Mouse (Mus musculus): ENCODE data around the gene Abcf1.
"Not testable (repeated sequence)": the region's sequence is repeated elsewhere in the genome, so short reads cannot be mapped to it uniquely, and the experiment has no call there.

Abcf1 gene

DNA sequence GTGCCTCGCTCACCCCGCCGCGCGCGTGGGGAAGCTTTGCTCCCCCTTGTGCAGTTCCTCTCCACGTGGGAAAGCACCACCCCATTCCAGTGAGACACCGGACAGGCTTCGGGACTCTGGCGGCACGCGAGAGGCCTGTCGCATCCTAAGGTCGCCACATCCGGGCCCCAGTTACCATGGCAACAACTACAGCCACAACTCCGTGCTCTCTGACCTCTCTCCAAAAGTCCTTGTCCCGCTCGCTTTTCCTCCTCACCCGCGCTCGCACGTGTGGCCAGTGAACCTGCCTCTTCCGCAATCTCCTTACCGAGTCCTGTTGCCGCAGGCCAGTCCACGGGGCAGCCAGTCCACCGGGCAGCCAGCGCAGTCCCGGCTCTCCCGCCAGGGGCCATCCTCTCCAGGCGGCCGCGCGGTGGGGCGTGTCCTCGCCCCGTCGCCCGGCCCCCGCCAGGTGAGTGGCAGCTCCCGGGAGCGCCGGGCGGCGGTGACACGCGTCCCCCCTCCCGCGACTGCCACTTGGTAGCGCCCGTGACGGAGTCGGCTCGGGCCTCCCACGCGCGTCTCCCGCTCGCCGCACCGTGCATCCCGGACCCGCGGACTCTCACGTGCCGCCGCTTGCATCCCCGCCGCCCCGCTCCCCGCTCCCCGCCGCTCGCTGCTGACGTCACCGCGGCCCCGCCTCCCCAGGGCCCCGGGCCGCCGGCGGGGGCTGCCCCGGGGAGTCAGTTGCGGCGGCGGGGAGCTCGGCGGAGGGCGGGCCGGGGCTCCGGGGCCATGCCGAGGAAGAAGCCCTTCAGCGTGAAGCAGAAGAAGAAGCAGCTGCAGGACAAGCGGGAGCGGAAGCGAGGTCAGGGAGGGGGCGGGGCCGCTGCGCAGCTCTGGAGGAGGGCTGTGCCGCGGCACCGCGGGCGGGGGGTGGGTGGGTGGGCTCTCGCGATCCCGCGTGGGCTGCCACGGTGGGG lies 10.1 kb upstream of the Abcf1 start, which contains the start of the genes Gnl1 and Prr3:
Gene Gnl1 (plus strand): TSS at position 451 of the 962 bp plus-strand sequence.
Gene Prr3 (minus strand): TSS at position 836 of the 962 bp plus-strand sequence.
- DNase-seq (ENCODE audit: low spot score in 2 of 2) = peak; percentile 86 to 92

DNA sequence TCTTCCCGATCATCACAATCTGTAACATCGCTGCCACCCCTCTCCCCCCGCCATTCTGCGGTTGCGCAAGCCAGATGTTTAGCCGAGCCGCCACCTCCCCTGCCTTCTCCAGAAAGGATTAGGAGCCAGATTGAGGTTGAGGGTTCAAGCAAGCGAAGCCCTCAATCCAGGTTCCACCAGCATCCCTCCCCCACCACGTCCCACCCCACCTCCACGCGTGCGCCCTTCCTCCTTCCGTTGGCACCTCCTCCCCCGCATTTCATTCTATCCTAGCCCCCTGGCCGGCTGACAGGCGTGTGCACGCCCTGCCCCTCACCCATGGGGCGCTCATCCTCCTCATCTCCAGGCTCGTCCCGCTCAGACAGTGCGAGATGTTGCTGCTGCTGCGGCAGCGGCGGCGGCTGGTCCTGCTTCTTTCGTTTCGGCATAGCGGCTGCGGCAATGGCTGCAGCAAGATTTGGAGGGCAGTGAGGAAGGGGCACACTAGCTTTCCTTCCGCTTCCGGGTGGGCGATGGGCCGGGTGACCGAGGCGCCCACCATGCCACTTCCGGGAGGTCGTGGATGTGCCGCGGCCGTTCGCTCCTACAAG lies 9.3 kb upstream of the Abcf1 start:
- no peak for DNase-seq (ENCODE audit: low spot score in 2 of 2)

DNA sequence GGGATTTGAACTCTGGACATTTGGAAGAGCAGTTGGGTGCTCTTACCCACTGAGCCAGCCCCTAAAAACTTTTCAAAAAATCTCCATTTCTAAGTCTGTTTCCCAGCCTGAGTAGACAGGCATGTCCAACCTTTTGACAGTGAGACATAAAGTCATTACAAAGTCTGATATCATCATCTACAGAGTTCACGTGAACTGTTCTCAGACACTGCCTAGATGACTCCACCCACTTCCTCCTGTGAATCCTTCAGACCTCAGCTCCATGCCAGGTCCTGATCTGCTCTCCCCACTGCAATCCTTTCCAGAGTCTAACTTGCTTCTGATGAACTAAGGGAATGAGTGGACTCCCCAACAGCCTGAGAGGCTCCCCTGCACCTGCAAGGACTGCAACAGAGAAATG lies 2.6 kb upstream of the Abcf1 start:
- no peak for DNase-seq (ENCODE audit: low spot score in 2 of 2)

DNA sequence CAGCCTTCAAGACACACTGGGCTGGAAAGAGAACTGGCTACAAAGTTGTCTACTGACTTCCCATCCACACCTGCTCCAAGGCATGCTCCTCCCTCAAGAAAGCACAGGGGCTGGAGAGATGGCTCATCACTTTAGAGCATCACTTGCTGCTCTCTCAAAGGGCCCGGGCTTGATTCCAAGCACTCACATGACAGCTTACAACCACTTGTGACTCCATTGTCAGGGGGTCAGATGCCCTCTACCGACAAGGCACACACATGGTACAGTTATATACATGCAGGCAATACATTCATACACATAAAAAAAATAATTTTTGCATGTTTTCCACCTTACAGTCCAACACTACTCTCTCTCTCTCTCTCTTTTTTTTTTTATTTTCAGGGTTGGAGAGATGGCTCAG lies 1.9 kb downstream of the Abcf1 start:
- no peak for DNase-seq (ENCODE audit: low spot score in 2 of 2)

DNA sequence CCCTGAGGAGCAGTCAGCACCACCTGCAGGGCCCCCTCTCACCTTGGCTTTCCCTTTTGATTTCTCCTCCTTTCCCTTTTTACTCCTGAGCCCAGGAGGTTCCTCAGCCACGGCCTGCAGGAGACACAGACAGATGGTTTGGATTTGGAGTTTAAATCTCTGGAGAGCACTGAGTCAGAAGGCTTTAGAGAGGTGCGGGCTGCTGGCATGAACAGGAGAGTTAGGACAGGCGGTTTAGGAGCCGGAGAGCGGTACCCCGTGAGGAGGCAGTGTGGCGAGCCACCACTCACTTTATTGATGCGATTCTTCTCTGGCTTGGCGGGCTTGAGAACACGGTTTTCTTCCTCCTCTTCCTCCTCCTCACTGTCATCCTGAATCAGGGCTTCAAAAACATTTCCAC lies 6.3 kb downstream of the Abcf1 start:
- no peak for DNase-seq (ENCODE audit: low spot score in 2 of 2)

DNA sequence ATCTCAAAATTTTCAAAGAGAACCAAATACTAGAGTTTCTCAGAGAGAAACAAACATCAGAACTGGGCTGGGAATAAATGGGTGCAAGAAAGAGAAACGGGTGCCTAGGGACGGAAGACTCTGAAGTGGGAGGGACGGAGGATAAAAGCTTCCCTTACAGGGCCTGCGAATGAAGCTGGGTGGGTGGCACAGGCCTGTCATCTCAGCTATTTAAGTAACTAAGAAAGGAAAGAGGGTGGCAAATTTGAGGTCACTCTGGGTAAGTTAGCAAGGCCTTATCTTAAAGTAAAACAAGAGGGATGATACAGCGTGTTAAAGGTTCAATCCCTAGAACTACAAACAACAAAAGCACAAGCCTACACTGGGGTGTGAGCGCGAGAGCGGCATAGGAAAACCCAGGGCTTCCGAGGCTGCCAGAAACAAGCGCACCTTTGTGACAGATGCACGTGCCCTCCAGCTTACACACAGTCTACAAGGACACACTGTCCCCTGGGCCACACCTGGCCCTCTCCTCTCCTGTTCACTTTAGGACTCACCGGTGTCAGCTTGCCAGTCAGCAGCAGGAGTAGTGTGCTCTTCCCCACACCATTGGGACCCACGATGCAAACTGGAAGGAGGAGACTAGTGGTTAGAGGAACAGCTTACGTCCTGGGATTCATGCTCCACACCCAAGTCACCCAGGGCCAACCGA lies 10.9 kb downstream of the Abcf1 start:
- DNase-seq (ENCODE audit: low spot score in 2 of 2) = no peak

DNA sequence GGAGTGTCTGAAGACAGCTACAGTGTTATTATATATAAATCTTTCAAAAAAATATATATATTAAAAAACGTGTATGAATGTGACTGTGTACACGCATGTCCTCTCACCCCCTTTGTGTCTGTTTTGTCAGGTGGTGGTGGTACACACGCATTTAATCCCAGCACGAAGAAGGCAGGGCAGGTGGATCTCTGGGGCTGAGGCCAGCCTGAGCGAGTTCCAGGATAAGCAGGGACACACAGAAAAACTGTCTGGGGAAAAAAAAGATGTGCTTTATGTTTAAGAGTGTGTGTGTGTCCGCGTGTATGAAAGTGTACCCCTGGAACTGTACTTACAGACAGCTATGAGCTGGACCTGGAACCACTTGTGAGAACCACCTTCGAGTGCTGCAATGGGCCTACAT lies 14.9 kb downstream of the Abcf1 start:
- no peak for DNase-seq (ENCODE audit: low spot score in 2 of 2)

DNA sequence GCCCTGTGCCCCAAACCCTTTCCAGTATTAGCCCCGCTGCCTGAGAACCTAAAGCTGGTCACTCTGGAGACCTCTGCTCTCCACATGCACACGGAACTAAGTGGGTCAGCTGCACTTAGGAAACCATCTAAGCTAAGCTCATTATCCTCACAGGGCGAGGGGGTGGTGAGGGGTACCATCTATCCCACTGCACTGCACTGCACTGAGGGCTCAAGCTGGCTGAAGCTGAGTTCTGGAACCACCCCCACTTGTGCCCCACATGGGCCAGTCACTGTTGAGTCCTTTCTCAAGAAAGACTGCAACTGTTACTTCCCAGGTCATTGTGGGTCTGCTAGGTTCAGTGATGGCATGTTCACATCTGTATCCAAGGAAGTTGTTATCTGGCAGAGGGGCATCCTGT lies 17.0 kb downstream of the Abcf1 start:
- DNase-seq (ENCODE audit: low spot score in 2 of 2) = not testable (repeated sequence)

DNA sequence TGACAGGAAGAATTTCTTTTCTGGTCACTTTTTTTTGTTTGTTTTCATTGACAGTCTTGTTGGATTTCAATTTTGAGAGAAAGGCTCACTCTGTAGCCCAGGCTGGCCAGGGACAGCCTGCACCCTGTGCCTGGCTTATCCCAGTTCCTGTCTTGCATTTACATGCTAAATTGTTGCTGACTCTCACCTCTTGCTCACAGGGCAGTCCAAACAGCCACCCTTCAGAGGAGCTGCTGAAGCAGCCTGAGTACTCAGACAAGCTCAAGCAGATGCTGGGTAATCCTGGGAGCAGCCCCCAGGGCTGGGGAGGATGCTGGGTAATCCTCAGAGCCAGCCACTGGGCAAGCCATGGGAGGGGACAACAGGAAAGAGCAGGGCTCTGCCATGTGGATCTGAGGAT lies 18.6 kb downstream of the Abcf1 start:
- DNase-seq (ENCODE audit: low spot score in 2 of 2) = not testable (repeated sequence)

DNA sequence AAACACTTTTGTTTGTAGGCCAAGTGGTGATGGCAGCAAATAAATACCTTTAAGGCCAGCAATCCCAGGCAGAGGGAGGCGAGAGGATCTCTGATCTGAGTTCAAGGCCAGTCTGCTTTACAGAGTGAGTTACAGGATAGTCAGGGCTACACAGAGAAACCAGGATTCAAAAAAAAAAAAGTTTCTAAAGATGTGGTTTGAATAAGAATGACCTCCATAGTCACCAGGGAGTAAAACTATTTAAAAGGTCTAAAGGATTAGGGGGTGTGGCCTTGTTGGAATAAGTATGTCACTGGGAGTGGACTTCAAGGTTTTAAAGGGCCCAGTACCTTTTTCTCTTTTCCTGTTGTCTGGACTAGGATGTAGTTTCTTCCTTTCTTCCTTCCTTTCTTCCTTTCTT lies 29.6 kb downstream of the Abcf1 start:
- no peak for DNase-seq (ENCODE audit: low spot score in 2 of 2)

DNA sequence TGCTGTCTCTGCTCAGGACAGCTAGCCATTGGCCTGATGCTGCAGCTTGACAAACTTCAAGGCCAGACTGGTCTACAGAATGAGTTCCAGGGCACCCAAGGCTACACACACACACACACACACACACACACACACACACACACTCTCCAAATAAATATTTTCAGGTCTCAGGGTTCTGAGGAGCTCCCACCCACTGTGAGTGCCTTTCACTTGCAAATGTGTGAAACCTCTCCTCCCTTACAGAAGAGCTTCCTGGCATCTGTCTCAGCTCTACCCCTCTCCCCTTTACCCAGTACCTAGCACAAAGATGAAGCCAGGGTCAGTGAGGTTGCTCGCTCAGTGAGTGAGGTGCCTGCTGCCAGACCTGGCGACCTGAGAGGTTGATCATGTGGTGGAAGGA lies 30.5 kb downstream of the Abcf1 start:
- no peak for DNase-seq (ENCODE audit: low spot score in 2 of 2)

DNA sequence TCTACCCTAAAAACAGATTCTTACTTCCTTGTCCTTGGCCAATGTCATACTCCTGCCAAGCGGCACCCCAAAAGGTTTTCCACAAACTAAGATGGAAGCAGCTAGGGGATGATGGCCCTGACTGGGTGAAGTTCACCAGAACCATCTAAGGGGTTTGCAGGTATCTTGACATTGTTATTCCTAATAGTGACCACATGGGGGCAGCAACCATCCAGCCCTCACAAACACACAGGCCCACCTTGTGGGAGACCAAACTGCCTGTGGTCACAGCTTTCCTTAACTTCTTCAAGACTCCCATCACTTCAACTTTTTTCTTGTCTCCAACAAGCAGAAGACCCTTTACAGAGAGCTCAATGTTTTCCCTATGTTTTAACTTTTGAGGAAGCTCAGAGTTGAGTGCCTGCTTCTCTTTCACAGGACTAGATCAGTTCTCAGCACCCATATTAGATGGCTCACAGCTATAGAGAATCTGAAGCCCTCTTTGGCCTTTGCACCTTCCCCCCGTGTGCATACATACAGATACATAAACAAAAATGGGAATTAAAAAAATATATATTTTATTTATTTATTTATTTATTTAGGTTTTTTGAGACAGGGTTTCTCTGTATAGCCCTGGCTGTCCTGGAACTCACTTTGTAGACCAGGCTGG lies 31.7 kb downstream of the Abcf1 start:
- DNase-seq (ENCODE audit: low spot score in 2 of 2) = no peak

DNA sequence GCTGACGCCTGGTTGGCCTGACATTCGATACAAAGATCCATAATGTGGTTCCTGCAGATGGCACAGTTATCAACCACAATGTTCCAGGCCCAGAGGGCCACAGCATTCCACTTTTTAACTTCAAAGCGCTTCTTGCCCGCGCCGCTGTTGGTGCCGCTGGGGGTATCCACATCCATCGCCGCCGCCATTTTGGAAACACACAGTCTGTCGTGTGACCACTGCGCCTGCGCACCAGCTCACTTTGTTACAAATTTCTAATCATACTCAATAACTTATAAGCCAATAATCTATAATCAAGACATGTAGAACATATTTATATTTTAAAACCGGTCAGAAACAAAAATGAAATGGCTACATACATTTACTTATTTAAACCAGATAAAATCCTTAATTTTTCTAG lies 33.8 kb downstream of the Abcf1 start:
- DNase-seq (ENCODE audit: low spot score in 2 of 2) = not testable (repeated sequence)

DNA sequence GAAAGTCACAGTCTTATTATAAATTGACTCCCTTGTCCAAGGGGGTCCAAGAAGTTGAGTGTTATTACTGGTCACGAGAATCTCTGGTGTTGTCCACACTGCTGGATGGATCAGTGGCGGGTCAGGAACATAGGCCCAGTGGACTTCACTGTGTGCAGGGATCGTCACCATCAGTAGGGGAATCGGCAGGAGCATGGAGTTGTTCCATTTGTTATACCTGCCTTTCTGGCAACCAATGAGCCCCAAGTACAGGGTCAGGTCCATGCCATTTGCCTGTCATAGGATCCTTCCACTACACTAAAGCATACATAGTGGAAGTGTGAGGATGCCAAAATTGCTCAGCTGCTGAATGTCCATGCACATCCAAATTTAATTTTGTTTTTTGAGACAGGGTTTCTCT lies 37.0 kb downstream of the Abcf1 start:
- DNase-seq (ENCODE audit: low spot score in 2 of 2) = no peak

DNA sequence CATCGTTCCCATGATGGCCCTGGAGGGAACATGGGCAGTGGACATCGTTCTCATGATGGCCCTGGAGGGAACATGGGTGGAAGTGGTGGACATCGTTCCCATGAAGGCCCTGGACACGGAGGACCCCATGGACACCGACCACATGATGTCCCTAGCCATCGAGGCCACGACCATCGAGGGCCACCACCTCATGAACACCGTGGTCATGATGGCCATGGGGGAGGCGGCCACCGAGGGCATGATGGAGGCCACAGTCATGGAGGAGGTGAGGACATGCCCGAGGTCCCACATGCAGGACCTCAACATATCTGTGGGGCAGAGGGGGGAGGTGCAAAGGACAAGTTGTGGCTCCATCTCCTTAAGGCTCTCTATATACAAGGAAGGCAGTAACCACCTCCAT lies 38.9 kb downstream of the Abcf1 start:
- no peak for DNase-seq (ENCODE audit: low spot score in 2 of 2)

DNA sequence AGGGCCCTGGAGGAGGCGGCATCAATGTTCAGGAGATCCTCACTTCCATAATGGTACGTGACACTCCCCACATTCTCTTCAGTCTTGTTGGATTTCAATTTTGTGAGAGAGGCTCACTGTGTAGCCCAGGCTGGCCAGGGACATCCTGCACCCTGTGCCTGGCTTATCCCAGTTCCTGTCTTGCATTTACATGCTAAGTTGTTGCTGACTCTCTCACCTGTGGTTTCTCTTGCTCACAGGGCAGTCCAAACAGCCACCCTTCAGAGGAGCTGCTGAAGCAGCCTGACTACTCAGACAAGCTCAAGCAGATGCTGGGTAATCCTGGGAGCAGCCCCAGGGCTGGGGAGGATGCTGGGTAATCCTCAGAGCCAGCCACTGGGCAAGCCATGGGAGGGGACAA lies 40.0 kb downstream of the Abcf1 start:
- DNase-seq (ENCODE audit: low spot score in 2 of 2) = no peak

DNA sequence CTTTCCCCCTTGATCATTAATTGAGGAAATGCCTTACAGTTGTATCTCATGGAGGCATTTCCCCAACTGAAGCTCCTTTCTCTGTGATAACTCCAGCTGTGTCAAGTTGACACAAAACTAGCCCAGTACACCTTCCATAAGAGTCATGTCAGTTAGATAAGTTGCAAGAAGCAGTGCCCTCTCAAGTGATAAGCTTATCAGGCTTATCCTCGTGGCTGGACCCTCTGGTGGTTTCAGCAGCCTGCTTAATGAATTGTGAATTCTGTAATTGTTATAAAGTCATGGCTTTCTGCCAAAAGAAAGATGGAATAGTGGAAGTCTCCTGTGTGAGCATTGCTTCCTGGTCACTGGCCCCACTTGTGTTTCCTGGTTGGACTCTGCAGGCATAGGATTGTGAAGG lies 42.1 kb downstream of the Abcf1 start:
- DNase-seq (ENCODE audit: low spot score in 2 of 2) = no peak

DNA sequence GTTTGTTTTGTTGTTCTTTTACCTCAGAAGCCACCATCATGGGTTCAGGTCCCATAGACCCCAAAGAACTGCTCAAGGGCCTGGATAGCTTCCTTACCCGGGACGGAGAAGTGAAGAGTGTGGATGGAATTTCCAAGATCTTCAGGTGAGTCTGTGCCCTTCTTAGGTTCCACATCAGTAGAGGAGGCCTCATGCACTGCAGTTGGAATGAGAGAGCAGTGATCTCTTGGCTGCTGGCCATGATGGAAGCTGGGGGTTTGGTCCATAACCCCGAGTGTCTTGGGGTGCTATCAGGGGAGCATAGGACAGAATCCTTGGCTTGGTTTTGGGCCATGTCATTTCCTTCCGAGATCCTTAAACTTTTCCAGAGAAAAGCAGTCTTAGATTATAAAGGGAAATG lies 46.3 kb downstream of the Abcf1 start:
- no peak for DNase-seq (ENCODE audit: low spot score in 2 of 2)

DNA sequence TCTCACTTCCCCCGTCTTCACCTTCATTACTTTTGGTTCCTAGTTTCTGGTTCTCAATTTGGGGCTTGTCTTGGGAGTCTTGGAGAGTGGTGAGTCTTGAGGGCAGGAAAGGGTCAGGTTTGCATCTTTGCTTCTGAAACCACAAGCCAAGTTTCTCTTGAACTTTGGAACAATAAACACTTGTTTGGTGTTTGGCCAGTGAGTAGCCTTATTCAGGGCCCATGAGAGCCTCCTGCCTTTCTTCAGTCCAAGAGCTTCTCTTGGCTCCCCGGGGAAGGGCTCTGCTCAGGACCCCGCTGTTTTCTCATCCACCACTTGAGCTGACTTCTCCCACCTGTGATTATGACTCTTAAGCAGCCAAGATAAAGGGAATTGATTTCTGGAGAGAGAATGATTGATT lies 47.0 kb downstream of the Abcf1 start:
- DNase-seq (ENCODE audit: low spot score in 2 of 2) = no peak

DNA sequence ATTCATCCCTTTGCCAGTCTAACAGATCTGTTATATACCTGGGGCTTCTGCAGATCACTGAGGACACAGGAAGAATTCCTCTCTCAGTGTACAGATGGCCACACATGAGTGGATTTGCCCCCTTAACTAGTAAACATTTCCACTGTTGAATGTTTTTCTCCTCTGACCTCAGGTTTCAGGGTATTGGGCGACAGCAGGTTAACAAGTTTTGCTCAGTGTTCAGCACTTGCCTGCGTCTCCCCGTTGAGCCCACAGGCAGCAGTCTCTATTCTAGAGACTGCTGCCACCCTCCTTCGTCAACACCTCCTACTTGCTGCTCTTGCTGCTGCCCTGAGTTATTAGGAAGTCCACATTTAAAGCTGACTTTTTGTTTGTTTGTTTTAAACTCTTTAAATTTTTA lies 47.9 kb downstream of the Abcf1 start:
- no peak for DNase-seq (ENCODE audit: low spot score in 2 of 2)

DNA sequence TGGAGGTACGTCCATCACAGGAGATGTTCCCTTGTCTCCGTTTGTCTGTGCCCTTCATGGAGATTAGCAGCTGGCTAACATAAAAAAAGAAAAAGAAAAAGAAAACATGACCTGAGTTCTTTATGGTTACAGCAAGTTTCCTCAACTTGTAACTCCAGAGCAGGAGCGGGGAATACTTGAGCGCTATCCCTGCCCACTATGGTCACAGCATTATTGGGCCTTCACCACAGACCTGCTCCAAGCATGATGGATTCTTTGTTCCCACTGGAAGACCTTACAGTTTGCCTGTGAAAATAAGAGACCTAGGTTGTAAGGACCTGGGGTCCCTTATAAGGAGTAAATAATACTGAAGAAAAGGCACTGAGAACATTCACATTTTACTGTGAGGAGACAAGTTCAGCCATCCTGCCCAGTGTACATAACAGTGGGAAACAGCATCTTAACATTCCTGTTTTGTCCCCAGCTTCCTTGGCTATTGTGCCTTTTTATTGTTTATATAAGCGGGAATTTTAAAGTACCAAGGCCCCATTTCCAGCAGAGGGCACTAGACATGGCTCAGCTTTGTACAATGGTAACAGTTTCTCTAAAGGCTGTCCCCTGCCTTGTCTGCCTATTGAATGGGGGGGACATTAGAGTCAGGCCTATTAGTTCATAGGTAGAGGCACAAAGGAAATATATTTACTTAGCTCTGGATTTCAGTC lies 48.5 kb downstream of the Abcf1 start:
- no peak for DNase-seq (ENCODE audit: low spot score in 2 of 2)
